ENCODE assay signal across 10 mouse cellular contexts in the genomic region with DNA sequence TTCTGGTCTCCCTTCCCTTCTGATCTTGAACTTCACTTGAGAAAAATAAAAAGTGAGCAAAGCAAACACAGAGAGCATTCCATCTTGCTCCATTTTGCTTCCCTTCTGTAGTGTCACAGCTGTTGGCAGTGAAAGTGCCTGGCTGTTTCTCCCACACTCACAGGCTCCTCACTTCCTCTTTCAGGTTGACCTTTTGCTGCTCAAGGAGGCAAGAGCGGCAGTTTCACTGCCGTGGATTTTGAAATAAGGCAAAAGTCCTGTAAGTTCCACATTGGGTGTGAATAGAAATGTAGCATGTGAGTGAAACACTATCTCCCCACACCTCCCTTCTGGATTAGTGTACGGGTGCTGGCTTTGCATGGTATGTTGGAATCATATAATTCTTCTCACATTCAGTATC.
DNase-seq lines count a peak whose midpoint lies in the region; ATAC-seq and TF ChIP-seq lines count a peak whose summit lies in the region.
"Had no signal": no experiment of that assay in that cellular context is flagged by ENCODE, and none has a peak within 500 bp of the region (broad histone marks: within the 10 kb centered on the region; RNA-seq: fewer than 3 reads in every experiment).

No protein-coding gene starts in this region.

- peaks cover 4% of the 10 kb centered on the region for H3K4me1 ChIP-seq in kidney, embryonic 16.5 days (ENCODE audit: insufficient read depth, low read length)
- peaks cover 3 to 18% of the 10 kb centered on the region in 2 experiments; a peak in 2 of 4 replicates for H3K4me1 ChIP-seq in CH12.LX (ENCODE audit: control insufficient read depth in 1 of 2, insufficient read depth in 2 of 2)
- H3K4me1 ChIP-seq in thymus, adult 2 months (replicated peaks; ENCODE audit: control insufficient read depth, insufficient read depth, low read length) = no peaks in the 10 kb centered on the region
- no peaks in the 10 kb centered on the region for H3K4me1 ChIP-seq in cerebellum, adult 2 months (ENCODE audit: control insufficient read depth, insufficient read depth, low read length)
- H3K4me1 ChIP-seq: intestine, embryonic 15.5 days; liver, embryonic 13.5 days had no signal

- DNase-seq in kidney, postnatal 10 days = peak; percentile 11
- DNase-seq in CH12.LX (ENCODE audit: extremely low read depth) = peak; percentile 73
- DNase-seq in lung, postnatal 36 days = peak; percentile 66
- no peak for DNase-seq in thymus, adult 2 months
- DNase-seq in cerebellum, adult 2 months = no peak
- DNase-seq in embryo, embryonic 10 days (ENCODE audit: low spot score) = no peak
- DNase-seq: liver, embryonic 13.5 days had no signal

- dilution Hi-C loops in CH12.LX (cut with MboI; ENCODE audit: extremely low pct_ligation_motif_present, extremely low pct_unique_long_range_greater_than_20kb, low sequenced_read_pairs) = no loop called here

- H3K79me2 ChIP-seq in CH12.LX (replicated peaks; ENCODE audit: control insufficient read depth, extremely low read depth, insufficient read depth, poor library complexity, severe bottlenecking) = no peaks in the 10 kb centered on the region

- no peak overlapping the region for H3K4me2 ChIP-seq in kidney, embryonic 16.5 days (replicated peaks; ENCODE audit: low read depth, low read length)
- H3K4me2 ChIP-seq in CH12.LX (ENCODE audit: insufficient read depth, low read depth, poor library complexity, severe bottlenecking) = no peak overlapping the region
- H3K4me2 ChIP-seq: intestine, embryonic 15.5 days; liver, embryonic 13.5 days had no signal

- no peak for TF ChIP-seq RAD21 in CH12.LX (IDR thresholded peaks at IDR 0.05; ENCODE audit: low read depth, low read length)

- TF ChIP-seq EP300 in CH12.LX (IDR thresholded peaks at IDR 0.05; ENCODE audit: low read length) = peak; percentile 89

- no peaks in the 10 kb centered on the region for H3K27me3 ChIP-seq in kidney, embryonic 16.5 days (ENCODE audit: insufficient read depth, low read length)
- H3K27me3 ChIP-seq in CH12.LX (replicated peaks) = no peaks in the 10 kb centered on the region
- no peaks in the 10 kb centered on the region for H3K27me3 ChIP-seq in thymus, adult 2 months (ENCODE audit: control insufficient read depth, insufficient read depth, low read length)
- no peaks in the 10 kb centered on the region for H3K27me3 ChIP-seq in cerebellum, adult 2 months (ENCODE audit: control insufficient read depth, insufficient read depth, low read length)
- H3K27me3 ChIP-seq: intestine, embryonic 15.5 days; liver, embryonic 13.5 days had no signal

- H3K36me3 ChIP-seq in kidney, embryonic 16.5 days (ENCODE audit: insufficient read depth, low read length) = no peaks in the 10 kb centered on the region
- peaks cover 32 to 60% of the 10 kb centered on the region in 2 experiments for H3K36me3 ChIP-seq in CH12.LX (replicated peaks in 1 of 2; ENCODE audit: control insufficient read depth in 1 of 2, insufficient read depth in 1 of 2, low read length in 1 of 2)
- H3K36me3 ChIP-seq in thymus, adult 2 months (ENCODE audit: control insufficient read depth, insufficient read depth, low read length) = peaks cover 14% of the 10 kb centered on the region; the same call in 1 of the 2 replicates
- H3K36me3 ChIP-seq: intestine, embryonic 15.5 days had no signal

- no peak overlapping the region for H3K27ac ChIP-seq in kidney, embryonic 16.5 days (ENCODE audit: low read length)
- no peak overlapping the region for H3K27ac ChIP-seq in CH12.LX (ENCODE audit: insufficient read depth, low read depth)
- H3K27ac ChIP-seq in thymus, adult 2 months (ENCODE audit: control insufficient read depth, insufficient read depth, low read length) = no peak overlapping the region
- no peak overlapping the region for H3K27ac ChIP-seq in cerebellum, adult 2 months (ENCODE audit: insufficient read depth, low read length)
- H3K27ac ChIP-seq: intestine, embryonic 15.5 days; liver, embryonic 13.5 days had no signal

- 19% methylated on average over 3 of the region's 3 CpGs for WGBS in kidney, embryonic 16.5 days
- WGBS in thymus, adult 2 months = 27% methylated on average over 3 of the region's 3 CpGs
- WGBS in cerebellum, adult 2 months = 80% methylated on average over 3 of the region's 3 CpGs

- no peak for ATAC-seq in kidney, embryonic 16.5 days (ENCODE audit: low FRiP score, low TSS enrichment)
- ATAC-seq in granulocyte monocyte progenitor cell, adult 5-6 weeks (replicated peaks; ENCODE audit: poor library complexity, severe bottlenecking) = peak; percentile 94
- ATAC-seq: intestine, embryonic 15.5 days had no signal

- H3K9ac ChIP-seq in kidney, embryonic 16.5 days (replicated peaks; ENCODE audit: low read length) = no peak overlapping the region
- H3K9ac ChIP-seq in CH12.LX (ENCODE audit: insufficient read depth, low read depth) = no peak overlapping the region
- H3K9ac ChIP-seq: intestine, embryonic 15.5 days; liver, embryonic 13.5 days had no signal

- no peak for TF ChIP-seq CTCF in CH12.LX (conservative IDR thresholded peaks at IDR 0.05 in 1 of 2, IDR thresholded peaks at IDR 0.05 in 1 of 2; ENCODE audit: low read depth in 2 of 2, low read length in 2 of 2)
- no peak for TF ChIP-seq CTCF in thymus, adult 2 months (IDR thresholded peaks at IDR 0.05; ENCODE audit: borderline replicate concordance, control insufficient read depth, extremely low read depth, insufficient read depth, low read length, poor library complexity)
- no peak for TF ChIP-seq CTCF in cerebellum, adult 2 months (IDR thresholded peaks at IDR 0.05; ENCODE audit: borderline replicate concordance, insufficient read depth, low read depth, low read length)

- TF ChIP-seq POLR2A in CH12.LX (IDR thresholded peaks at IDR 0.05; ENCODE audit: low read depth, low read length) = no peak
- TF ChIP-seq POLR2A in thymus, adult 2 months (IDR thresholded peaks at IDR 0.05; ENCODE audit: control insufficient read depth, extremely low read depth, insufficient read depth, low read length, poor library complexity) = no peak
- TF ChIP-seq POLR2A in cerebellum, adult 2 months (IDR thresholded peaks at IDR 0.05; ENCODE audit: borderline replicate concordance, insufficient read depth, low read length) = no peak

- no peak overlapping the region for H3K4me3 ChIP-seq in kidney, embryonic 16.5 days (ENCODE audit: low read length)
- no peak overlapping the region for H3K4me3 ChIP-seq in CH12.LX (replicated peaks in 1 of 3; ENCODE audit: low read depth in 2 of 3, low read length in 2 of 3, poor library complexity in 1 of 3)
- no peak overlapping the region for H3K4me3 ChIP-seq in thymus, adult 2 months (ENCODE audit: control insufficient read depth, insufficient read depth, low read length)
- no peak overlapping the region for H3K4me3 ChIP-seq in cerebellum, adult 2 months (replicated peaks; ENCODE audit: insufficient read depth, low read depth, low read length)
- H3K4me3 ChIP-seq: intestine, embryonic 15.5 days; liver, embryonic 13.5 days had no signal

- in situ Hi-C loops in CH12.LX (cut with MboI; ENCODE audit: low pct_ligation_motif_present, low pct_unique_long_range_greater_than_20kb, low sequenced_read_pairs) = no loop called here

- H3K9me3 ChIP-seq in kidney, embryonic 16.5 days (ENCODE audit: low read length) = no peaks in the 10 kb centered on the region
- no peaks in the 10 kb centered on the region for H3K9me3 ChIP-seq in CH12.LX (replicated peaks; ENCODE audit: low read length)
- H3K9me3 ChIP-seq: intestine, embryonic 15.5 days; liver, embryonic 13.5 days had no signal

TF ChIP-seq in CH12.LX, 34 proteins besides CTCF, POLR2A, EP300 and RAD21:
- no peak for TF ChIP-seq E2F4 (IDR thresholded peaks at IDR 0.05; ENCODE audit: insufficient replicate concordance, low read depth, low read length)
- no peak for TF ChIP-seq ZC3H11A (IDR thresholded peaks at IDR 0.05; ENCODE audit: low read depth, low read length)
- TF ChIP-seq TCF12 (IDR thresholded peaks at IDR 0.05; ENCODE audit: low read depth, low read length) = peak; percentile 69
- 0 out of 2 replicates have a peak, but pooled peaks have one; percentile 27 for TF ChIP-seq MYC (IDR thresholded peaks at IDR 0.05; ENCODE audit: low read depth, low read length)
- TF ChIP-seq POLR2AphosphoS2 (IDR thresholded peaks at IDR 0.05; ENCODE audit: low read depth, low read length) = no peak
- 0 out of 2 replicates have a peak, but pooled peaks have one; percentile 29 for TF ChIP-seq MEF2A (IDR thresholded peaks at IDR 0.05; ENCODE audit: borderline replicate concordance, low read depth, low read length)
- TF ChIP-seq USF2 (conservative IDR thresholded peaks at IDR 0.05; ENCODE audit: low read depth, low read length) = no peak
- TF ChIP-seq BHLHE40 (IDR thresholded peaks at IDR 0.05; ENCODE audit: low read depth, low read length) = peak; percentile 70
- TF ChIP-seq ETS1 (conservative IDR thresholded peaks at IDR 0.05; ENCODE audit: low read depth, low read length) = peak; percentile 63
- no peak for TF ChIP-seq ELF1 (IDR thresholded peaks at IDR 0.05; ENCODE audit: low read depth, low read length)
- no peak for TF ChIP-seq HCFC1 (IDR thresholded peaks at IDR 0.05; ENCODE audit: low read depth, low read length)
- TF ChIP-seq IRF4 (IDR thresholded peaks at IDR 0.05; ENCODE audit: low read depth, low read length) = peak; percentile 93

Comparison
In these comparisons a context has a peak if more than half of its experiments do, and no peak if none do; other contexts are left out.
1. DNase-seq: peak in kidney, postnatal 10 days (single experiment), CH12.LX (single experiment) and lung, postnatal 36 days (single experiment); none in thymus, adult 2 months (single experiment), cerebellum, adult 2 months (0 of 2) and embryo, embryonic 10 days (single experiment).